Mouse (Mus musculus) thymus, postnatal 10 days (tissue): ENCODE data around the gene Tmem219.

Source experiments
- DNase-seq, 2 experiments: peaks; one replicate each; pipeline ENCODE4 v3.0.0; 2021; ENCODE audit warnings: low spot score in 2 of 2

Tmem219 gene

DNA sequence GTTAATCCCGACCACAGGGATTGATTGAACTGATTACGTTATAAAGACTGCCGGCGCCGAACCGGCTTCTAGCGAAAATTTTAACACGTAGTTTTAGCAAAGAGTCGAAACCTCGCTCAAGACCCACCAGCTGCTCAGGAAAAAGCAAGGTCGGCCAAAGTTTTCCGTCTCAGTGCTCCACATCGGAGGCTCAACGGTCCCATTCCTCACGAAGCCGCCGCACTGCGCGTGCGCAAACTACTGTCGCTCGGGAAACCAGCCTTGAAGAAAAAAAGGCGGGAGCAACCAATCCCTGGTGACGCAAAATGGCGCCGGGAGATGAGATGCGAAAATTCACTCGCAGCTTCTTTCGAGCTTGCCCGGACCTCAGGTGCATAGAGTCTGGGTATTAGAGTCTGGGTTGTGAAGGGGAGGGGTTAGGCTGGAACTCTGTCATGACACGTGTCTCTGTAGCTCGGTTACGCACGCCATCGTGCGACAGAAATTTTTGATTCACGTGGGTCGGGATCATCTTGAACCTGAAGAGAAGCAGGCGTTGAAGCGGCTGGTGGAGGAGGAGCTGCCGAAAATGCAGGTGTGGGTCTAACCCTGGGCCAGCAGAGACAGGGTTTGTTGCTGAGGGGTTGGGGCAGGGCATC, 60.5 kb downstream of the Tmem219 start, which contains the start of gene Ino80e:
Ino80e (minus strand) TSS at position 231 of the 638 bp plus-strand sequence.
- peak; percentile 87 to 91 for DNase-seq

DNA sequence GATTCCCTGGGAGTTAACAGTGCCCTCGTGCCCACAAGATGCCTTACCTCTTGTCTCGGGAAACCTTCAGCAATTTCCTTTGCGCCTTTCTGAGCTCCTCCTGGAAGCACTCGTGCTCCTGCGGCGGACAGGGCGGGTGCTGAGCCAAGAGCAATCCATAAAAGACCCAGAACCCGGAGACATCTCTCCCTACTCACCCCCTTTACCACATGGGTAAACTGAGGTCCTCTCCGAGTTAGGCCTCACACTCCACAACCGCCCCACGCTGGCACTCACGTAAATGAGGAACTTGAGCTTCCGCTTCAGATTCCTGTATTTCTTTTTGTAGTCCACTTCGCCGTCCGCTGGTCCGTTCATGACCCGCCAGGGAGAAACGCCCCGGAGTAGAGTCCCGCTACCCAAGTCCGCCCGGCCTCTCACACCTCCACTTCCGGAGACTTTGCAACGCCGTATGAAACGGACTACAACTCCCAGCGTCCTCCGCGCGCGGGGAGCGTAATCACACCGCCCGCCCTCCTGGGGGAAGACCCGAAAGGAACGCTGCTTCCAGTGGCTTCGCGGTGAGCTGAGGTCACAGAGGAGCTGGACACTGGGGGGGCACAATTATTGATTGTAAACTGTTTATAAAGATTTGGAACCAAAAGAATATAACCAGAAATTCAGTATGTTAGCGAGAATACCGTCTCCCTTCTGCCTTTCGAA, 61.1 kb downstream of the Tmem219 start, which contains the start of gene Hirip3:
Hirip3 (plus strand) TSS at position 544 of the 702 bp plus-strand sequence.
- DNase-seq, result peak; percentile 87 to 89

DNA sequence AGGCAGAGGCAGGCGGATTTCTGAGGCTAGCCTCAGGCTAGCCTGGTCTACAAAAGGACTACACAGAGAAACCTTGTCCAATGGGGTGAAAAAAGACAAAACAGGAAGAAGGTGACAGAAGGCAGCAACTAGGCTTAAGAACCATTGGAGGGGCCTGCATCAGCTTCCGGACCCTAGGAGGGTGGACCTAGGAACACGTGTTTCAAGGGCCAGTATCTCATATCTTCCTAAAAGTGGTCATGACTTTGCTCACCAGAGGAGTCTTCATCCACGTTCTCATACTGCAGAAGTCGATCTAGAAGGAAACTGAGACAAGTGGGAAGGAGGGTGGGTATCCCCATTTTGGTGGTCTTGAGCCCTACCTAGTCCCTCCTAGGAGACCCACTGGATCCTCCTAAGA, 61.7 kb downstream of the Tmem219 start:
- DNase-seq, result no peak

DNA sequence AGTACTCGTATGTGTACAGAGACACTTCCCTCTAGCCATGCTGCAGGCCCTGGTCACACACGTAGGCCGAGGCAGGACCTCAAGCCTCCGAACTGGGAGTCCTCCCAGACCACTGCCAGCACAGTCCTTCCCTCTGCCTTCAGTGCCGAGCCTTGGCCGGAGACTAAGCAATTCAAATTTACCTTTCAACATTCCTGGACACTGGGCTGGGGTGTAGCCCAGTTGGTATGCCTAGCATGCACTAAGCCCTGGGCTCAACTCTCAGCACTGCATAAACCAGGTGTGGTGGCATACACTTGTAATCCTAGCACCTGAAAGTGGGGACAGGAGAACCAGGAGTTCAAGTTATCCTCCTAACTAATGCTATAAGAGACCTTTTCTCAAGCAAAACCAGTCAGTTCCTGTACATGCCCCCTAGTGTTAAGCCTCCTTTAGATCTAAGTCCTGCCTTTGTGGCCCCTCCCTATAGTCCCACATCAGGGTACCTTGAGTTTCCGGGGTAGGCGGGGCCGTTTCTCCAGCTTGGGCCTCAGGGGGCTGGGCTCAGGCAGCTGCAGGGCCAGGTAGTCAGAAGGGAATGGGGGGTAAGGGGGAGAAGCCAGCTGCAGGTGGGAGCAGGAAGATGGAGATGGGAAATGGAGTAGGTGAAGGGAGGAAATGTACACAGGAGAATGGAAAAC, 65.8 kb downstream of the Tmem219 start:
- peak; percentile 52 to 56 for DNase-seq

DNA sequence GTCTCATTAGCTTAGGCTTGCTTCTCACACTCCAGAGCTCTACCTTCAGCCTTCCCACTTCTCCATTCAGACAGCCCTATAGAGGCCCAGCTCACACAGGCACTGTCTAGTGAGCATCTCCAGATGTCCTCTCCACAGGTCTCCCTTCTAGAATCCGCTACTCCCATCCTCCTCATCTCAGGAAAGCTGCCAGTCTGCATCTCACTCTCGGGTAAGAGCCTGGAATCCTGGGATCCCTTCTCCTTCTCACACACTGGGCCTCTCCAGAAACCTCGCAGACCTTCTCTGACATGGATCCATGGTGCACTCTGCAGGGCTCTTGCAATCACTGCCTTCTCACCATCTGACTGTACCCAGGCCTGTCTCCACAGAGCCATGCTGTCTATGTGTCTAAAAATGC, 67.1 kb downstream of the Tmem219 start:
- no peak for DNase-seq

DNA sequence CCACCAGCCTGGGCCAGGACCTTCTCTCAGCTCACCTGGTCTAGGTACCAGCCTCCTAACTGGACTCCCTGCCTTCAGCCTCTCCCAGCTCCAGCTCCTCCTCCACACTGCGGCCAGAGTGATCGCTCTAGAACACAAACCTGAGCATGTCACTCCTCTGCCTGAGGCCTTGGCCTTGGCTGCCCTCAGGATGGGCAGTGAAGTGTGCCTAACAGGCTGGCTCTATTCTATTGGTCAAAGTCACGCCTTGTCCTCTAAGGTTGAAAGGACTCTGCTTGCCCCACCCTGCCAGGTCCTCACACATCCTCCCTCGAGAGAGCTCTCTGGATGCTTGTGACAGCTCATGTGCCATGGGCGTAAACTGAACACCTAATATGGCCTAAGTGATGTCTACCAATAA, 69.3 kb downstream of the Tmem219 start:
- DNase-seq, result no peak

DNA sequence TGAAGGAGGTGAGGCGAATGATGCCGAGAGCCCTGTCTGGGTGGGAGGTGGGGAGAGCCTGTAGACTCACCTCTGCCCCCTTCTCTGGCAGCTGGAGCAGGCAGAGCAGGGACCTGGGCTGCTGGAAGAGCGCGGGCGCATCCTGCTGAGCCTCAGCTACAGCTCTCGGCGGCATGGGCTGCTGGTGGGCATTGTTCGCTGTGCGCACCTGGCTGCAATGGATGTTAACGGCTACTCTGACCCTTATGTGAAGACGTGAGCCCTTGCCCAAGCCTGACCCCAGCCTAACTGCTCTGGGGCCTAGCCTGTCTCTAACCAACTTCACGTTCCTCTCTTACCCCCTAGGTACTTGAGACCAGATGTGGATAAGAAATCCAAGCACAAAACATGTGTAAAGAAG, 71.5 kb downstream of the Tmem219 start:
- DNase-seq, result no peak

DNA sequence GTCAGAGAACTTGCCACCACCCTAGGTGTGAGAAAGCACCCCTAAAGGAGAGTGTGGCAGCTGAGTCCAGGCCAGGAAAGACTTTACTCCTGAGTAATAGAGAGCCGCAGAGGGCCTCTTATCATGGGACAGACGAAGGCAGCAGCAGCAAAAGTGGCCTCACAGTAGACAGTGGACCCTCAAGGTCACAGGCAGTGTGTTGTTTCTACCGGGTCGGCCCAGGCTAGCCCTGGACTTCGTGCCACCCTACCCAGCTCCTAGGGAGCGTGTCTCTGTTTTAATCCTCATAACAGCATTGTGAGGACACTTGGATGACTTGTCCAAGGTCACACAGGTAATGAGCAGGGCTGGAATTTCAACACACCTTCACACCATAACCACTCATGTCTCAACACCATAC, 72.6 kb downstream of the Tmem219 start:
- no peak for DNase-seq

DNA sequence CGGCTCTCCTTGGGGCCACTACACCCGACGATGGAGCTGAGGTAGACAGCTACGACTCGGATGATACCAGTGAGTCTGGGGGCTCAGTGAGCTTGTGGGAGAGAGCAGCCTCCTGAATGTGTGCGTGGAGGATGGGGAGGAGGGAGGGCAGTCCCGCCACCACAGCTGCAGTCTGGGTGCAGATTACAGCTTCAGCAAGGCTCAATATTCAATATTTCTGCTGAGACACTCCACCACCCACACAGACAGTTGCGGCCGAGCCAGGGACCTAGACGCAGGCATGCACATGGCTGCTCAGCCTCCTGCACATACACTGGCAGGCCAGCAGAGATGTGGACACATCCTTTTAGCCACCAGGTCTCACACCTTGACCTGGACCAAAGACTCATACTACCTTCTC, 73.9 kb downstream of the Tmem219 start:
- DNase-seq, result no peak

DNA sequence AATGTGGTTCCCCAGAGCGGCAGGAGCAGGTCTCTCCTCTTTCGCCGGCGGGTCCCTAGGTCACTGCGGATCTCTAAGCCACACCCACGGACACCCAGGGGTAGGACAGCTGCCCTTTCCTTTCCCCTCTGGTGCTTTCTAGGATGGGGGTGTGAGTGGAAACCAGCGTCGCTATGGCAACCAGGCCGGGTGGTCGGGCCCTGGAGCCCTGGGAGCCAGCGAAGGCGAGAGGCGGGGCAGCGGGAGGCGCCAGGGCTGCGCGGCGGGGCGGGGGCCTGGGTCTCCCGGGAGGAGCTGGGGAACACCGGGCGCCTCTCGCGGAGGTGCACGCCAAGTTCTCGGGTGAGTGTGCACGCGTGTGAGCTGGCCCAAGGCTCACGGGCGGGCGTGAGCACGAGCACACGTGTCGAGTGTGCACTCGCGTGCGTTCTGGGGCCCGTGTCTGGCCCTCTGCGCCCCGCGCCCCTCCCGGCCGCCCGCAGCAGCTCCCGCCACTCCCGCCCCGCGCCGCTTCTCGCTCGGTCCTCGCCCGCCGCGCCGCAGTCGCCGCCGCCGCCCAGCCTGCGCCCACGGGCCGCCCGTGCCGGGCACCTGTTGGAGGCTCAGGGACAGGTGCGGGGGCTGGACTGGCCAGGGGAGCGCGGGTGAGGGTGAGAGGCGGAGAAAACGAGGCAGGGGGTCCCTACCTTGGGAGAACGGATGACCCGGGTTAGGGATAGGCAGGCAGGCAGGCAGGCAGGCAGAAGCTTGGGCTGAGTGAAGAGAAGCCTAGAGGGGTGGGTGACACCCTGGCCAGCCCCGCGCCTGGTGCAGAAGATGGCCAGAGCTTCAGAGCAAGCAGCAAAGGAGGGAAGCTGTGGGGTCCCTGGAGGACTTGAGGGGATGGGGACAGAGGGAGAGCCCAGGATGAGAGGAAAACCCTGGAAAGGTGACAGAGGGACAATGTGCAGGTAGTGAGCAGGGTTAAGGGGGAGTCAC, 75.0 kb downstream of the Tmem219 start:
- no peak for DNase-seq

DNA sequence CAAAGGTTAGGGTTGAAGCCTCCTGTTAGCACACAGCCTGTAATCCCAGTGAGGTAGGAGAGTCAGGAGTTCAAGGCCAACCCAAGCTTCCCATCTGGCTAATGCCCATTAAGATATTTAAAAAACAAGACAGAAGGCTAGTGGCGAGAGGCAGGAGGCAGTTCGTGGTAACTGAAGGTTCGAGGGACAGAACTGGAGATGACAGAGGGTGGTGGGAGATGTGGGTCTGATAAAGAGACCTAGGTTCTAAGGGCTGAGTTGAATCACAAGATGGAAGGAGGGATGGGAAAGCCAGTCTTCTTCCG, 75.6 kb downstream of the Tmem219 start, which contains the start of gene Doc2a:
Doc2a (plus strand) TSS at position 301 of the 305 bp plus-strand sequence.
- DNase-seq, result no peak

DNA sequence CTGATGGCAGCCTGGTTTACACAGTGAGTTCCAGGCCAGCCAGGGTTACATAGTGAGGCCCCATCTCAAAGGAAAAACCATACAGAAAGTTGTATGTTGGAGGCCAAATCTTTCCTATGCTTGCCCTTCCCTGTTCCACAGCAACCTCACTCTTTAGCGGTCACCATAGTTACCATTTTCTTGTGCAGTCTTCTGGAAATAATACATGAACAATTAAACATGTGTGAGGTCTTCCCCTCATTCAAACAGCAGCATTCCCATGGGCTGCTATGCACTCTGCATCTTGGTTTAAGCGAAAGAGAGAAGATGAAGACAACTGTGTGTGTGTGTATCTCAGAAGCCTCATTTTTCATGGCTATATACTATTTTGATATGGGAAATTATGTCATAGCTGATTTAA, 77.2 kb downstream of the Tmem219 start:
- no peak for DNase-seq

DNA sequence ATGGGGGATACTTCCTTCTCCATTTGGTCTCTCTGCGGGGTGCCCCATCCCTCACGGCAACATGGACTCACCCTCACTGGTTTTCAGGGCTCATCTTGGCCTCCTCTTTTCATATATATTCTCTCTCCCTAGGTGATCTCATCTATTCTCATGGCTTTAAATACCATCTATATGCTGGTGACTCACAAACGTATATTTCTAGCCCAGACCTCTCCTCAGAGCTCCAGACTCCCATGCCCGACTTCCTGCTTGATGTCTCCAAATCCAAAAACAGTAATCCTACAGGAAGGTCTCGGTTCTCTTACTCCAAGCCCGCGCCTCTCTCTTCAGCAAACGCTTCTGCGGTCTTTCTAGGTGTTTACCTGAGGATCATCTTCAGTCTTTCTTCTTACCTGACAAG, 79.4 kb downstream of the Tmem219 start:
- no peak for DNase-seq
